Mouse (Mus musculus) hindbrain, embryonic 12.5 days (tissue): Measurements from ENCODE around the gene Mogat2. TPM values are rescaled to one million over a fixed set of nuclear protein-coding genes. Genes with fewer than 3 reads are reported as not detected.

Experiments used
- ATAC-seq: fragments of 200-750 bp; cut with Nextera tagmentation; 2 replicates; pipeline ENCODE4 v1.8.0; 2017; ENCODE audit warnings: moderate TSS enrichment; ENCODE audit not compliant: low FRiP score
- H3K27ac ChIP-seq: fragments of 300-500 bp; sonication (generic); 2 replicates; pipeline ENCODE4 v1.5.1; 2016; ENCODE audit warnings: mild to moderate bottlenecking
- H3K27me3 ChIP-seq: fragments of 300-500 bp; sonication (generic); 2 replicates; pipeline ENCODE4 v1.6.1; 2016; ENCODE audit warnings: mild to moderate bottlenecking
- H3K36me3 ChIP-seq: fragments of 300-500 bp; sonication (generic); 2 replicates; pipeline ENCODE4 v1.6.1; 2016; ENCODE audit warnings: mild to moderate bottlenecking
- H3K4me1 ChIP-seq: fragments of 300-500 bp; sonication (generic); 2 replicates; pipeline ENCODE4 v1.6.1; 2016
- H3K4me2 ChIP-seq: fragments of 300-500 bp; sonication (generic); replicated peaks from 2 replicates; pipeline ENCODE4 v1.6.1; 2016; ENCODE audit warnings: mild to moderate bottlenecking
- H3K4me3 ChIP-seq: fragments of 300-500 bp; sonication (generic); 2 replicates; pipeline ENCODE4 v1.5.1; 2016; ENCODE audit warnings: mild to moderate bottlenecking
- H3K9ac ChIP-seq: fragments of 300-500 bp; sonication (generic); 2 replicates; pipeline ENCODE4 v1.6.1; 2016; ENCODE audit warnings: mild to moderate bottlenecking, moderate library complexity
- H3K9me3 ChIP-seq: fragments of 300-500 bp; sonication (generic); replicated peaks from 2 replicates; pipeline ENCODE4 v1.6.1; 2016; ENCODE audit warnings: mild to moderate bottlenecking
- WGBS: fragments of 180-500 bp; shearing (Covaris S2); methylation state at CpG from one replicate; pipeline ENCODE4 v1.1.7; 2016; 5-methylcytosine and 5-hydroxymethylcytosine counted together
- polyA plus RNA-seq: library from polyadenylated mRNA; unstranded; fragments of >200 nt; fragmentation: Nextera tagmentation; extraction: Ambion mirVana; gene quantifications from 2 replicates; pipeline ENCODE4 v1.2.1, GENCODE M21; 2016

Gene Mogat2
- polyA plus RNA-seq, 1 experiment from 2014 or later, result 6.3 TPM

DNA sequence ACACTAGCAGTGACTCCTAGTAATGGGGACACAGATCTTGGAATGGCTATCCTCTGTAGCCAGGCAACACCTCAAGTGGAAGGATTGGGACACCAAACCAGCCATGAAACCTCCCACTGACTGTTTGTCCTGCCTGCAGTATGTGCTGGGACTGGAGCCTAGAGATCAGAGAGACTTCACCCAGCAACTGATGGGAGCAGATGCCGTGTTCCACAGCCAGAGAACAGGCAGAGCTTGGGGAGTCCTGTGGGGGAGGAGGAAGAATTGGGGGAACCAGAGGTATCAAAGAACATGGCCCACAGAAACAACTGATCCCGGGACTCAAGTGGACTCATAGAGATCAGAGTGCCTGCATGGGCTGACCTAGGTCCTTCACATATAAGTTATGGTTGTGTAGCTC is 24.7 kb downstream of the Mogat2 start:
- ATAC-seq, result no peak
- 88% methylated on average over 2 of the region's 2 CpGs for WGBS

DNA sequence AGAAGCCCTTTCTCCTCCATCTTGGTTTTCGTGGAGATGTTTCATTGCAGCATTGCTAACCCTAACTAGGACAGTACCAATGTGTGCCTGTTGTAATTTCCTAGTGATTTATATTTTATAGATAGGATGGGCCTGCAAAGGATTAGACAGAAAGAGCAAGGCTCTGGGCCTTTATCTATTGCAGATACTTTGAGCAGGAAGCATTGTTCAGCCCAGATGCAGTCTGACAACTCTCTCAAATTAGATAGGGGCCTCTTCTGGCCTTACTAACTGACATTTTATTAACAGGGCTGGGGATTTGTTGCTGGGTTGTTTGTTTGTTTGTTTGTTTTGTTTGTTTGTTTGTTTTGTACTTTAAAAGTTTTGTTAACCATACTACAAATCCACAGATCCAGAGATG is 25.4 kb downstream of the Mogat2 start:
- 95% methylated on average over 1 of the region's 1 CpGs for whole genome bisulfite sequencing
- no peak for ATAC-seq
- Histone ChIP-seq H3K27me3 (no peaks in the 10 kb centered on the region), H3K9me3 (no peaks in the 10 kb centered on the region), H3K27ac (no peak overlapping the region), H3K36me3 (no peaks in the 10 kb centered on the region), H3K9ac (no peak overlapping the region), H3K4me1 (no peaks in the 10 kb centered on the region), H3K4me2 (no peak overlapping the region), H3K4me3 (no peak overlapping the region)

More for the DNA sequence above, 24.7 kb downstream of the Mogat2 start:
- no peak overlapping the region for H3K27ac ChIP-seq
- H3K9ac ChIP-seq, result no peak overlapping the region
- H3K36me3 ChIP-seq, result no peaks in the 10 kb centered on the region
- no peaks in the 10 kb centered on the region for H3K27me3 ChIP-seq
- no peak overlapping the region for H3K4me3 ChIP-seq
- H3K4me2 ChIP-seq, result no peak overlapping the region
- no peaks in the 10 kb centered on the region for H3K9me3 ChIP-seq
- H3K4me1 ChIP-seq, result no peaks in the 10 kb centered on the region

GRCm38 (mm10) chr7:99208704-99209103 is 29.7 kb downstream of the Mogat2 start:
- Histone ChIP-seq H3K9ac (no peak overlapping the region), H3K36me3 (no peaks in the 10 kb centered on the region), H3K27me3 (no peaks in the 10 kb centered on the region), H3K4me3 (no peak overlapping the region), H3K4me1 (no peaks in the 10 kb centered on the region), H3K9me3 (no peaks in the 10 kb centered on the region), H3K27ac (no peak overlapping the region), H3K4me2 (no peak overlapping the region)
- 94% methylated on average over 4 of the region's 4 CpGs for WGBS
- ATAC-seq, result no peak

GRCm38 (mm10) chr7:99206364-99206763 is 32.1 kb downstream of the Mogat2 start:
- no peaks in the 10 kb centered on the region for H3K9me3 ChIP-seq
- no peak overlapping the region for H3K4me2 ChIP-seq
- ATAC-seq, result no peak
- WGBS, result 87% methylated on average over 7 of the region's 7 CpGs
- H3K27me3 ChIP-seq, result no peaks in the 10 kb centered on the region
- no peak overlapping the region for H3K4me3 ChIP-seq
- no peak overlapping the region for H3K27ac ChIP-seq
- no peaks in the 10 kb centered on the region for H3K4me1 ChIP-seq
- H3K9ac ChIP-seq, result no peak overlapping the region
- H3K36me3 ChIP-seq, result no peaks in the 10 kb centered on the region

- H3K9me3 ChIP-seq, result no peaks in the 10 kb centered on the region
- H3K4me3 ChIP-seq, result no peak overlapping the region
- no peaks in the 10 kb centered on the region for H3K27me3 ChIP-seq
- no peaks in the 10 kb centered on the region for H3K36me3 ChIP-seq
- H3K27ac ChIP-seq, result no peak overlapping the region
- 89% methylated on average over 7 of the region's 7 CpGs for WGBS
- no peaks in the 10 kb centered on the region for H3K4me1 ChIP-seq
- no peak overlapping the region for H3K9ac ChIP-seq
- ATAC-seq, result no peak
- H3K4me2 ChIP-seq, result no peak overlapping the region
Measured at GRCm38 (mm10) chr7:99202163-99202562, 36.3 kb downstream of the Mogat2 start.

DNA sequence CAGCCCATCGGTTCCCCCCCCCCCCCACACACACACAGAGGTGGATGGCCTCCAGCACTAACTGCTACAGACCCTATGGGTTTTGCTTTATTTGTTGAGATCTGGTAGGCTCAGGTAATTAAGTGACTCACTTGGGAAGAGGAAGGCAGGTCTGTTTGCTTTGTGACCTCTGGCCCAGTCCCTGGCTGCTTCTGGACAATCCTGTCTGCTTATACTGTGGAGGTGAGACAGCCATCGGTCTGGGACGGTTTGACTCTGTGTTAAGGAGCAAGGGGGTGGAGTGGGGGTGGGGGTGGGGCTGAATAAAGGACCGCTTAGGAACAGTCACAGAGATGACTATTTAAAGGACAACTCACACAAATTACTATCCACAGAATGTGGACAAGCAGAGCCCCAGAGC is 38.1 kb downstream of the Mogat2 start:
- Histone ChIP-seq H3K27ac (no peak overlapping the region), H3K4me3 (no peak overlapping the region), H3K9ac (no peak overlapping the region), H3K36me3 (no peaks in the 10 kb centered on the region), H3K4me2 (no peak overlapping the region), H3K9me3 (no peaks in the 10 kb centered on the region), H3K4me1 (no peaks in the 10 kb centered on the region), H3K27me3 (no peaks in the 10 kb centered on the region)
- ATAC-seq, result no peak
- 53% methylated on average over 4 of the region's 4 CpGs for WGBS

GRCm38 (mm10) chr7:99199451-99200175 is 38.8 kb downstream of the Mogat2 start:
- no peaks in the 10 kb centered on the region for H3K4me1 ChIP-seq
- H3K4me3 ChIP-seq, result no peak overlapping the region
- H3K27me3 ChIP-seq, result no peaks in the 10 kb centered on the region
- H3K4me2 ChIP-seq, result no peak overlapping the region
- no peak overlapping the region for H3K27ac ChIP-seq
- ATAC-seq, result no peak
- no peaks in the 10 kb centered on the region for H3K9me3 ChIP-seq
- no peaks in the 10 kb centered on the region for H3K36me3 ChIP-seq
- 86% methylated on average over 8 of the region's 9 CpGs for WGBS
- H3K9ac ChIP-seq, result no peak overlapping the region

DNA sequence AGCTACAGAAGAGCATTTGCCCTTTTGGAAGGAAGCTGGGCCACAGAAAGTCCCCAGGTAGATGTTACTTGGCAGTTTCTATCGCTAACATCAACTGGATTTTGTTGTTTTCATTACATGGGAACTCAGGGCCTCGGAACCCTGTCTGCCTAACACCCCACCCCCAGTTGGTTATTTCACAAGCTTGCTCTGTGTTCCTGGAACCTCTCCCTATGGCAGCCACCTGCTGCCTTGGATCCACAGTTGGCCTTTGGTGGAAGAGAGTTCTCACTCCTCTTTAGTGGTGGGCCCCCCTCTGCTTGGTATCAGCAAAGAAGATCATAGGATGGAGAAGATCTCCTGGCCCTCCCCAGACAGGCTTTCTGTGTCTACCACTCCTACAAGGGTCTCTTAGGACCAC is 39.6 kb downstream of the Mogat2 start:
- H3K4me3 ChIP-seq, result no peak overlapping the region
- WGBS, result 96% methylated on average over 2 of the region's 2 CpGs
- H3K9ac ChIP-seq, result no peak overlapping the region
- H3K4me2 ChIP-seq, result no peak overlapping the region
- no peaks in the 10 kb centered on the region for H3K9me3 ChIP-seq
- no peaks in the 10 kb centered on the region for H3K36me3 ChIP-seq
- no peaks in the 10 kb centered on the region for H3K4me1 ChIP-seq
- ATAC-seq, result no peak
- no peaks in the 10 kb centered on the region for H3K27me3 ChIP-seq
- H3K27ac ChIP-seq, result no peak overlapping the region

GRCm38 (mm10) chr7:99194511-99194910 is 43.9 kb downstream of the Mogat2 start:
- no peak overlapping the region for H3K4me2 ChIP-seq
- no peaks in the 10 kb centered on the region for H3K27me3 ChIP-seq
- H3K9me3 ChIP-seq, result no peaks in the 10 kb centered on the region
- H3K4me1 ChIP-seq, result no peaks in the 10 kb centered on the region
- no peak overlapping the region for H3K4me3 ChIP-seq
- no peak overlapping the region for H3K27ac ChIP-seq
- no peaks in the 10 kb centered on the region for H3K36me3 ChIP-seq
- no peak for ATAC-seq
- WGBS, result 60% methylated on average over 2 of the region's 2 CpGs
- no peak overlapping the region for H3K9ac ChIP-seq

- no peaks in the 10 kb centered on the region for H3K27me3 ChIP-seq
- no peak overlapping the region for H3K9ac ChIP-seq
- no peaks in the 10 kb centered on the region for H3K36me3 ChIP-seq
- H3K9me3 ChIP-seq, result no peaks in the 10 kb centered on the region
- H3K27ac ChIP-seq, result no peak overlapping the region
- no peak overlapping the region for H3K4me3 ChIP-seq
- no peak overlapping the region for H3K4me2 ChIP-seq
- 92% methylated on average over 4 of the region's 4 CpGs for WGBS
- ATAC-seq, result no peak
- no peaks in the 10 kb centered on the region for H3K4me1 ChIP-seq
Measured at GRCm38 (mm10) chr7:99193926-99194325, 44.5 kb downstream of the Mogat2 start.

- Histone ChIP-seq H3K4me1 (no peaks in the 10 kb centered on the region), H3K4me3 (no peak overlapping the region), H3K36me3 (no peaks in the 10 kb centered on the region), H3K4me2 (no peak overlapping the region), H3K27ac (no peak overlapping the region), H3K9ac (no peak overlapping the region), H3K27me3 (no peaks in the 10 kb centered on the region), H3K9me3 (no peaks in the 10 kb centered on the region)
- no peak for ATAC-seq
Measured at GRCm38 (mm10) chr7:99191411-99191810, 47.0 kb downstream of the Mogat2 start.

- Histone ChIP-seq H3K36me3 (no peaks in the 10 kb centered on the region), H3K27ac (no peak overlapping the region), H3K4me1 (no peaks in the 10 kb centered on the region), H3K27me3 (0 out of 2 replicates have a peak, but pooled peaks cover 4% of the 10 kb centered on the region), H3K9me3 (no peaks in the 10 kb centered on the region), H3K9ac (no peak overlapping the region), H3K4me3 (no peak overlapping the region), H3K4me2 (no peak overlapping the region)
- WGBS, result 78% methylated on average over 5 of the region's 5 CpGs
- ATAC-seq, result no peak
Measured at GRCm38 (mm10) chr7:99189885-99190284, 48.5 kb downstream of the Mogat2 start.

DNA sequence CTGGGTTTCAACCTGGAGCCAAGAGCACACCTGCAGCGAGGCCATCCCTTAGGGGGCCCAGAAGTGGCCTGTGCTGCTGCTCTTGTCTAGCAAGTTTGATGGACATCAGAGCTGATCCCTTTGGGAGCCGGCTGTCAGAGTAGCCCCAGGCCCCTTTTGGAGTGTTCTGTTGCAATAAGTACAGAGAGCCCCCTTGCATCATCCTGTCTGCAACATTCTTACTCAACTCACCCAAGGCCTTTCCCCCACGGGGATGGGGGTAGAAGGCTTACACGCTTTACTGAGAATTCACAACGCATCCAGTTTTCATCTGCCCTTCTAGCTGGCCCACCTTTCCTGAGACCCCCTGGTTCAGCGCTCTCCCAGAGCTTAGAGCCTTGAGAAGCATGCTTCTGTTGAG is 49.8 kb downstream of the Mogat2 start:
- Histone ChIP-seq H3K9ac (no peak overlapping the region), H3K27me3 (peaks cover 14% of the 10 kb centered on the region), H3K27ac (no peak overlapping the region), H3K4me3 (no peak overlapping the region), H3K4me1 (no peaks in the 10 kb centered on the region), H3K9me3 (no peaks in the 10 kb centered on the region), H3K36me3 (no peaks in the 10 kb centered on the region), H3K4me2 (no peak overlapping the region)
- WGBS, result 81% methylated on average over 6 of the region's 6 CpGs
- no peak for ATAC-seq
